Mouse (Mus musculus) cerebellum, postnatal 14 days (tissue): ENCODE measurements at regions not wholly inside any gene's neighbourhood (a gene's known extent, or its start where the extent isn't known, plus 50 kb on each side); places are given as distances from the start of the nearest gene placed in this dataset.

Experiments used
- DNase-seq, 2 experiments: peaks; one replicate each; pipeline ENCODE4 v3.0.0; 2021; ENCODE audit warnings: mixed read lengths in 2 of 2

GRCm38 (mm10) chr14:97694238-97694637 is 475.3 kb downstream of the Dach1 start:
- no peak for DNase-seq

GRCm38 (mm10) chr14:97684617-97685016 is 484.9 kb downstream of the Dach1 start:
- DNase-seq, result no peak

- peak; percentile 14 to 20 for DNase-seq
Observed at GRCm38 (mm10) chr14:97667806-97668205, 501.8 kb downstream of the Dach1 start.

GRCm38 (mm10) chr14:97638187-97638792 is 531.3 kb downstream of the Dach1 start:
- DNase-seq, result no peak

GRCm38 (mm10) chr14:97611438-97611837 is 558.1 kb downstream of the Dach1 start:
- DNase-seq, result no peak

- no peak for DNase-seq
Observed at GRCm38 (mm10) chr14:97596694-97597093, 572.9 kb downstream of the Dach1 start.

GRCm38 (mm10) chr14:97588611-97589010 is 581.0 kb downstream of the Dach1 start:
- no peak for DNase-seq

- peak; percentile 36 to 45 for DNase-seq
Observed at GRCm38 (mm10) chr14:97588182-97588581, 581.4 kb downstream of the Dach1 start.

- peak; percentile 2 to 8 for DNase-seq
Observed at GRCm38 (mm10) chr14:97586962-97587361, 582.6 kb downstream of the Dach1 start.

GRCm38 (mm10) chr14:97570274-97570673 is 599.3 kb downstream of the Dach1 start:
- DNase-seq, result no peak

- DNase-seq, result peak; percentile 25
Observed at GRCm38 (mm10) chr14:97560121-97560907, 609.3 kb downstream of the Dach1 start.

- DNase-seq, result peak; percentile 3 to 6
Observed at GRCm38 (mm10) chr14:97559559-97559958, 610.0 kb downstream of the Dach1 start.

- DNase-seq, result no peak
Observed at GRCm38 (mm10) chr14:97558289-97558688, 611.3 kb downstream of the Dach1 start.

GRCm38 (mm10) chr14:97557888-97558287 is 611.7 kb downstream of the Dach1 start:
- peak; percentile 3 to 5 for DNase-seq

- DNase-seq, result no peak
Observed at GRCm38 (mm10) chr14:97546276-97546675, 623.3 kb downstream of the Dach1 start.

- no peak for DNase-seq
Observed at GRCm38 (mm10) chr14:97544307-97544706, 625.3 kb downstream of the Dach1 start.

- DNase-seq, result no peak
Observed at GRCm38 (mm10) chr14:97537012-97537411, 632.6 kb downstream of the Dach1 start.

GRCm38 (mm10) chr14:97511318-97511717 is 658.2 kb downstream of the Dach1 start:
- no peak for DNase-seq

GRCm38 (mm10) chr14:97489427-97490347 is 679.9 kb downstream of the Dach1 start:
- peak; percentile 62 to 64 for DNase-seq

- DNase-seq, result no peak
Observed at GRCm38 (mm10) chr14:97478236-97478635, 691.3 kb downstream of the Dach1 start.

- DNase-seq, result peak; percentile 19 to 24
Observed at GRCm38 (mm10) chr14:97450525-97451235, 718.9 kb downstream of the Dach1 start.

- DNase-seq, result peak in 1 of 2 experiments; percentile 11
Observed at GRCm38 (mm10) chr14:97448617-97449016, 720.9 kb downstream of the Dach1 start.
